Mouse (Mus musculus) cerebellum, adult 8-10 months (tissue): ENCODE results near the gene AC124502.3.
"Not testable (repeated sequence)": the region's sequence is repeated elsewhere in the genome, so short reads cannot be mapped to it uniquely, and the experiment has no call there.

Experiments used
- DNase-seq: peaks from one replicate; pipeline ENCODE4 v3.0.0; 2022

AC124502.3 gene

GRCm38 (mm10) chr19:5038709-5039156, at the start of gene AC124502.3, which contains the start of gene B4gat1:
Gene AC124502.3 (plus strand): TSS chr19:5038891.
Gene B4gat1 (plus strand): TSS chr19:5038826.
- peak; percentile 90 for DNase-seq

- peak; percentile 48 for DNase-seq
Observed at GRCm38 (mm10) chr19:4989013-4989412, 49.7 kb upstream of the AC124502.3 start.

- DNase-seq: peak; percentile 80
Observed at GRCm38 (mm10) chr19:4989434-4990255, 49.0 kb upstream of the AC124502.3 start.

- DNase-seq: no peak
Observed at GRCm38 (mm10) chr19:4990256-4990625, 48.5 kb upstream of the AC124502.3 start, which contains the start of gene Npas4. Gene Npas4 (minus strand): TSS chr19:4990316.

- peak; percentile 38 for DNase-seq
Observed at GRCm38 (mm10) chr19:4990716-4991115, 48.0 kb upstream of the AC124502.3 start.

GRCm38 (mm10) chr19:4992371-4992770, 46.3 kb upstream of the AC124502.3 start:
- no peak for DNase-seq

- peak; percentile 85 for DNase-seq
Observed at GRCm38 (mm10) chr19:4992904-4993303, 45.8 kb upstream of the AC124502.3 start.

GRCm38 (mm10) chr19:4994043-4994442, 44.6 kb upstream of the AC124502.3 start:
- DNase-seq: peak; percentile 9

- DNase-seq: peak; percentile 44
Observed at GRCm38 (mm10) chr19:4999445-5000140, 39.1 kb upstream of the AC124502.3 start.

- peak; percentile 87 for DNase-seq
Observed at GRCm38 (mm10) chr19:5001666-5002406, 36.9 kb upstream of the AC124502.3 start.

- not testable (repeated sequence) for DNase-seq
Observed at GRCm38 (mm10) chr19:5003644-5004043, 35.0 kb upstream of the AC124502.3 start.

GRCm38 (mm10) chr19:5004925-5005324, 33.8 kb upstream of the AC124502.3 start:
- no peak for DNase-seq

GRCm38 (mm10) chr19:5013138-5013537, 25.6 kb upstream of the AC124502.3 start:
- DNase-seq: no peak

- DNase-seq: peak; percentile 56
Observed at GRCm38 (mm10) chr19:5014961-5015398, 23.7 kb upstream of the AC124502.3 start.

GRCm38 (mm10) chr19:5016221-5016742, 22.4 kb upstream of the AC124502.3 start:
- DNase-seq: no peak

- peak; percentile 70 for DNase-seq
Observed at GRCm38 (mm10) chr19:5016782-5017181, 21.9 kb upstream of the AC124502.3 start.

GRCm38 (mm10) chr19:5017611-5018010, 21.1 kb upstream of the AC124502.3 start:
- no peak for DNase-seq

- DNase-seq: no peak
Observed at GRCm38 (mm10) chr19:5018191-5018590, 20.5 kb upstream of the AC124502.3 start.

- no peak for DNase-seq
Observed at GRCm38 (mm10) chr19:5021416-5021815, 17.3 kb upstream of the AC124502.3 start.

- peak; percentile 90 for DNase-seq
Observed at GRCm38 (mm10) chr19:5023621-5024479, 14.8 kb upstream of the AC124502.3 start, which contains the start of gene Slc29a2. Gene Slc29a2 (plus strand): TSS chr19:5023860.

- no peak for DNase-seq
Observed at GRCm38 (mm10) chr19:5026111-5026510, 12.6 kb upstream of the AC124502.3 start.

- no peak for DNase-seq
Observed at GRCm38 (mm10) chr19:5032686-5033085, 6.0 kb upstream of the AC124502.3 start.
